Mouse (Mus musculus) ES-E14 (cell line): ENCODE data around the gene Gramd1a.

ENCODE experiments used
- CHD2 ChIP-seq: IDR thresholded peaks from 2 replicates; pipeline ENCODE4 v1.6.1; 2014; ENCODE audit warnings: mild to moderate bottlenecking, low read depth, low read length, inconsistent platforms
- HCFC1 ChIP-seq: IDR thresholded peaks from 2 replicates; pipeline ENCODE4 v1.6.1; 2012; ENCODE audit warnings: low read length, inconsistent platforms, borderline replicate concordance; ENCODE audit not compliant: insufficient read depth
- MAFK ChIP-seq: IDR thresholded peaks from 2 replicates; pipeline ENCODE4 v1.6.1; 2014; ENCODE audit warnings: mild to moderate bottlenecking, low read depth, low read length, inconsistent platforms; ENCODE audit not compliant: insufficient read depth
- ZC3H11A ChIP-seq: IDR thresholded peaks from 2 replicates; pipeline ENCODE4 v1.6.1; 2012; ENCODE audit warnings: low read depth, mild to moderate bottlenecking, inconsistent platforms, low read length, borderline replicate concordance
- ZNF384 ChIP-seq: IDR thresholded peaks from 2 replicates; pipeline ENCODE4 v1.6.1; 2012; ENCODE audit warnings: low read depth, low read length, inconsistent platforms

DNA sequence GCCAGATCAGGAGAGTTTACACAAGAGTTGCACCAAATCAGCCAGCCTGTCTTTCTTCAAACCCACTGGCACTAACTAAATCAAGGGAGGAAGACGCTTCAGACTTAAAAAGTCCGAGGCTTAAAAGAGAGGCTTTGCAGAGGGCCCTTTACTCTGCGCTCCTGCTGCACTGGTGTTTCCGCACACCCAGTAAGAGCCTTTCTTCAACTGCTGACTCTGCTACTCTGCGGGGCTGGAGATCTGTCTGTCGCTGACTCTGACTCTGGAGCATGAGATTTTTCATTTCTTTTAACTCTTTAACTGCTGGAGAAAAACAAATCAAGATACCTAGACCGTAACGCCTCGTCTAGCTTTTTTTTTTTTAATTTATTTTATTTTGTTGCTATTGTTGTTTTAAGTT lies 71.6 kb downstream of the Gramd1a start:
- TF ChIP-seq ZC3H11A (no peak), MAFK (no peak), ZNF384 (no peak), HCFC1 (no peak), CHD2 (no peak)
